Mouse (Mus musculus) small intestine, adult 2 months (tissue): ENCODE data around the gene Acvr1. TPM values are rescaled to one million over a fixed set of nuclear protein-coding genes. Genes with fewer than 3 reads are reported as not detected.
A peak's percentile ranks its signal among the peaks of the same experiment; 100 is the strongest.

Source experiments
- H3K27ac ChIP-seq: fragments of 200-500 bp; 2 replicates; pipeline ENCODE4 v1.5.1; 2012; ENCODE audit warnings: low read depth, low read length, control low read depth, inconsistent platforms; ENCODE audit not compliant: insufficient read depth
- H3K27me3 ChIP-seq: fragments of 200-500 bp; 2 replicates; pipeline ENCODE4 v1.6.1; 2012; ENCODE audit warnings: mild to moderate bottlenecking, moderate library complexity, low read length, inconsistent platforms; ENCODE audit not compliant: control insufficient read depth, insufficient read depth
- H3K36me3 ChIP-seq: fragments of 200-500 bp; 2 replicates; pipeline ENCODE4 v1.6.1; 2012; ENCODE audit warnings: mild to moderate bottlenecking, low read length, control low read depth, inconsistent platforms; ENCODE audit not compliant: control insufficient read depth, insufficient read depth
- H3K4me1 ChIP-seq: fragments of 200-500 bp; 2 replicates; pipeline ENCODE4 v1.6.1; 2012; ENCODE audit warnings: low read length, inconsistent platforms, mixed read lengths; ENCODE audit not compliant: control insufficient read depth, insufficient read depth, insufficient read length
- H3K4me3 ChIP-seq: fragments of 200-500 bp; 2 replicates; pipeline ENCODE4 v1.5.1; 2012; ENCODE audit warnings: low read depth, mild to moderate bottlenecking, control low read depth, inconsistent platforms, low read length, moderate library complexity
- CTCF ChIP-seq: fragments of 200-500 bp; IDR thresholded peaks from 2 replicates; pipeline ENCODE4 v1.5.1; 2012; ENCODE audit warnings: low read depth, mild to moderate bottlenecking, control low read depth, inconsistent platforms, low read length, moderate library complexity, mixed read lengths; ENCODE audit not compliant: insufficient replicate concordance, insufficient read length; ENCODE audit errors: extremely low read depth
- POLR2A ChIP-seq: fragments of 200-500 bp; IDR thresholded peaks from 2 replicates; pipeline ENCODE4 v1.6.1; 2012; ENCODE audit warnings: low read depth, mild to moderate bottlenecking, control low read depth, inconsistent platforms, low read length, moderate library complexity
- WGBS: fragments of 180-500 bp; shearing (Covaris S2); methylation state at CpG from one replicate; pipeline ENCODE4 v1.1.7; 2018; 5-methylcytosine and 5-hydroxymethylcytosine counted together
- polyA plus RNA-seq: library from polyadenylated mRNA; depleted of rRNA; stranded (reverse); fragments of >200 nt; gene quantifications from 2 replicates; pipeline ENCODE4 v1.2.3, GENCODE M21; 2012

Gene Acvr1
- polyA plus RNA-seq, 1 experiment, result 3.1 TPM

GRCm38 (mm10) chr2:58469816-58470215 is 97.1 kb downstream of the Acvr1 start, which contains the start of gene Gm17409:
Gene Gm17409 (plus strand): TSS chr2:58470116.
- WGBS, result 88% methylated on average over 7 of the region's 7 CpGs
- TF ChIP-seq POLR2A (no peak), CTCF (no peak)
- Histone ChIP-seq H3K4me1 (no peaks in the 10 kb centered on the region), H3K27me3 (no peaks in the 10 kb centered on the region), H3K27ac (no peak within 1 kb of the TSS), H3K4me3 (no peak within 1 kb of the TSS), H3K36me3 (peaks cover 33% of the 10 kb centered on the region)

GRCm38 (mm10) chr2:58458820-58459371 is 108.1 kb downstream of the Acvr1 start:
- H3K27ac ChIP-seq, result no peak overlapping the region
- no peaks in the 10 kb centered on the region for H3K27me3 ChIP-seq
- TF ChIP-seq CTCF (peak; percentile 78; the same call in 1 of the 2 replicates), POLR2A (no peak)
- H3K36me3 ChIP-seq, result peaks cover 19% of the 10 kb centered on the region
- no peak overlapping the region for H3K4me3 ChIP-seq
- no peaks in the 10 kb centered on the region for H3K4me1 ChIP-seq
- 83% methylated on average over 14 of the region's 14 CpGs for WGBS

DNA sequence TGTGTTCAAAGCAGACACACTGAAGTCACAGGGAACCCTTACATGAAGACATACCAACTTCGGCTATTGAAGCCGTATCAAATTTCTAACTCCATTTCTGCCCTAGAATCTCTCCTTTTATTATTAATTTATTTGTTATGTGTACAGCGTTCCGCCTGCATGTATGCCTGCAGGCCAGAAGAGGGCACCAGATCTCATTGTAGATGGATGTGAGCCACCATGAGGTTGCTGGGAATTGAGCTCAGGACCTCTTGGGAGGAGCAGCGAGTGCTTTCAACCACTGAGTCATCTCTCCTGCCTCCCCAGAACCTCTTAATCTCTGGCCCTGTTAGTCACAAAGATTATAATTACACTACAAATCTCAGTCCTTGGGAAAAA is 109.5 kb downstream of the Acvr1 start:
- WGBS, result 94% methylated on average over 5 of the region's 5 CpGs
- H3K27me3 ChIP-seq, result no peaks in the 10 kb centered on the region
- H3K36me3 ChIP-seq, result peaks cover 12% of the 10 kb centered on the region
- TF ChIP-seq CTCF (no peak), POLR2A (no peak)
- no peaks in the 10 kb centered on the region for H3K4me1 ChIP-seq
- H3K4me3 ChIP-seq, result no peak overlapping the region
- H3K27ac ChIP-seq, result no peak overlapping the region

- Histone ChIP-seq H3K36me3 (peaks cover 11% of the 10 kb centered on the region), H3K27me3 (no peaks in the 10 kb centered on the region), H3K27ac (no peak overlapping the region), H3K4me1 (no peaks in the 10 kb centered on the region), H3K4me3 (no peak overlapping the region)
- TF ChIP-seq CTCF (no peak), POLR2A (no peak)
- 90% methylated on average over 8 of the region's 8 CpGs for WGBS
Observed at GRCm38 (mm10) chr2:58456843-58457487, 110.0 kb downstream of the Acvr1 start.

GRCm38 (mm10) chr2:58454095-58454865 is 112.7 kb downstream of the Acvr1 start:
- Histone ChIP-seq H3K27ac (no peak overlapping the region), H3K4me1 (no peaks in the 10 kb centered on the region), H3K4me3 (no peak overlapping the region), H3K27me3 (no peaks in the 10 kb centered on the region), H3K36me3 (peaks cover 9% of the 10 kb centered on the region)
- TF ChIP-seq POLR2A, result no peak
- WGBS, result 91% methylated on average over 16 of the region's 16 CpGs

GRCm38 (mm10) chr2:58447001-58447400 is 120.0 kb downstream of the Acvr1 start:
- H3K27me3 ChIP-seq, result no peaks in the 10 kb centered on the region
- WGBS, result 92% methylated on average over 15 of the region's 15 CpGs
- H3K36me3 ChIP-seq, result peaks cover 12% of the 10 kb centered on the region
- H3K4me3 ChIP-seq, result no peak overlapping the region
- no peak for TF ChIP-seq CTCF
- no peak for TF ChIP-seq POLR2A
- no peaks in the 10 kb centered on the region for H3K4me1 ChIP-seq
- no peak overlapping the region for H3K27ac ChIP-seq

DNA sequence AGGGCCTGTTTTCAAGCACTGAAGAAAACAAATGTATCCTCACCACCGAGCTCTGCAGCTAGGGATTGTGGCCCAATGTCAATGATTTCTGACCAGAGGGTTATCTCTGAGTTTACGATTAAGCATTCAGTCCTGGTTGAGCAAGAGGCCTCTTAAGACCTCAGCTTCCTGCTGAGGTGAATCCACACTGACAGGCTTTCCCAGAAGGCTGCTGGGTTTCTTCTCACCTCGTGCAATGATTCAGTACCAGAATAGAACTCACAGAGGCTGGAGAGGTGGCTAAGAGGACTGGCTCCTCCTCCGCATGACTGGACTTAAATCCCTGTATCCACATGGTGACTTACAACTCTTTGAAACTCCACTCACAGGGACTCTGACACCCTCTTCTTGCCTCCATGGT is 123.8 kb downstream of the Acvr1 start:
- H3K36me3 ChIP-seq, result peaks cover 11% of the 10 kb centered on the region
- H3K27me3 ChIP-seq, result no peaks in the 10 kb centered on the region
- no peak overlapping the region for H3K27ac ChIP-seq
- 61% methylated on average over 4 of the region's 4 CpGs for WGBS
- no peak overlapping the region for H3K4me3 ChIP-seq
- no peaks in the 10 kb centered on the region for H3K4me1 ChIP-seq
- TF ChIP-seq CTCF (no peak), POLR2A (no peak)
